Mouse (Mus musculus) lung, postnatal 0 days (tissue): ENCODE data around the gene Plcl1.

Source experiments
- CTCF ChIP-seq: IDR thresholded peaks from 2 replicates; pipeline ENCODE4 v1.5.1; 2016; ENCODE audit warnings: antibody characterized with exemption, mild to moderate bottlenecking
- EP300 ChIP-seq: IDR thresholded peaks from 2 replicates; pipeline ENCODE4 v1.6.1; 2016; ENCODE audit warnings: antibody characterized with exemption, mild to moderate bottlenecking, control low read depth

DNA sequence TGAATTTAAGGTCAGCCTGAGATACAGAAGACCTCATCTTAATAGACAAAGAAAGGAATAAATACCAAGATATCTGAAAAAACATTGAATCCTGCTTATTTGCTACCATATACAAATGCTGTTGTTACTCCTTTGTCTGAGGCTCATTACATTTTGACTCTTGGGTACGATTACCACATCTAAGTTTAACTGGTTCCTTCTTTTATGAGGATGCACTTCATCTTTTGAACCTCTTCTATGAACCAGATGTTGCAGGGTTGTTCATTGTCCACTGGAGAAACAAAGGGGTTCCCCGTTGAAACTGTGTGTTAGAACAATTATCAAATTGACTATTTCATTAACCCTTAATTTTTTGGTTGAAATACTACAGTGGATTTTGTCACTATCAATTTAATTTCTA, 357.4 kb downstream of the Plcl1 start:
- no peak for TF ChIP-seq CTCF
- TF ChIP-seq EP300: no peak
